Mouse (Mus musculus): ENCODE data around the gene Ptpdc1. TPM values are rescaled to one million over a fixed set of nuclear protein-coding genes. Genes with fewer than 3 reads are reported as not detected.

Gene Ptpdc1
- polyA plus RNA-seq, 1 experiment = not detected

DNA sequence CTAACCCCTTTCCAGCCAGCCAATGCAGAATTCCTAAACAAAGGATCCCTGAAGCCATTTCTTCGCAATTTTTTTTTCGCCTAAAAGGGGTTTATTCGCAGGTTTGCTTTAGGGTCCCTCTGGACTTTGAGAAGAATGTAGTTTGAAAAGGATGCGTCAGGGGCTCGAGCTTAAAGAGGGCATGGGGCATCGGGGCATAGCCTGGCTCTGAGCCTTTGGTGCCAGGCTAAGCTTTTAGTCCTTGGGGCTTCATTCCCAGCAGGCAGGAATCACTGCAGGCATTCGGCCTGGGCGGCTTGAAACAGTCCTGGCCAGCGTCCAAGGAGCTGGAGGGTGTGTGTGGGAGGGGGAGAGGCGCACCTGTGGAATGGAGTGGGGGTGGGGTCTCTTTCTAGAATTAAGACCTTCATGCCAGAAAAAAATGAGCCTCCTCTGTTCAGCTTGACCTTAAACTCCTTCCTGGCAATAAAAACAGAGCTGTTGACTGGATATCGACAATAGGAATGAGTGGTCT, 34.8 kb upstream of the Ptpdc1 start:
- no peak for TF ChIP-seq GATA1 (IDR thresholded peaks at IDR 0.05; ENCODE audit: low read length)

DNA sequence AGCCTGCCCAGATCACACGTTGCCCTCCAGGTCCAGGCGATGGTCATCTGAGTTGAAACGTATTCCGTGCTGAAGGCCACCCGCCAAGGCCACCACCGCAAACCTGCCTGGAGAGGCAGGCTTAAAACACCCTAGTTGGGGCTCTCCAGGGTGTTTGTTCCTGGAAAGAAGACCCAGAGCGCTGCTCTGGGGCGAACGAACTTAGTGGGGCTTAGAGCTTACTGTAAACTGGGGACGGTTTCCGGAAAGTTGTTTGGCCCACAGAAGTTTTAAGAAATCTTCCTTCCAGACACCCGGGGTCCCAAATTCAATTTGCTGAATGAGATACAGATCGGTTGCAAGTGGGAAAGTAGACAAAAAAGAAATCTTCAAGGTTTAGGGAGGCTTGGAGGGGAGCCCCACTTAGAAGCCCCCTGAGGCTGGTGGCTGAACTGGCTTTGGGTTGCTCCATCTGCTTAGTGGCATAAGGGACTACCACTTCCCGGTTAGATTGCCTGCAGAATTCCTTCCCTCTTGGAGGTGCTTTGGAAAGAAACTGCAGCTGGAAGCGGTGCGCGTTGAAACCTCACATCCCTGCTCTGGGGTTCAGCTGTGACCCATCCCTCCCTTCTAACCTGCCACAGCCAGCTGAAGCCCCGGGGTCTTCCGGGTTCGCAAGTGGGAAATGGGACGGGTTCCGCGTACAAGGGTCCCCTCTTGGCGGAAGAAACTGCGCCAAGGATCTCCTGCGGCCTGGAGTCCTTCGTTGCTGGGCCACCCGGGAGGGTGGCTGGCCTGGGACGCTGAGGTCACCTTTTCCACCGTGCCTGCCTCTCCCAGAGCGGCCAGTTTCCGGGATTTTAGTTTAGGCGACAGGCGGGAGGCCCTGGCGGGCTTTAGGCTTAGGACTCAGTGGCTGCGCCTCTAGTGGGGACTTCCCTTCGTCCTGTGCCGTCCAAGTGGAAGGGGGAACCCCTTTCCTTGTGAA, 34.1 kb upstream of the Ptpdc1 start:
- TF ChIP-seq GATA1 (IDR thresholded peaks at IDR 0.05; ENCODE audit: low read length) = no peak

DNA sequence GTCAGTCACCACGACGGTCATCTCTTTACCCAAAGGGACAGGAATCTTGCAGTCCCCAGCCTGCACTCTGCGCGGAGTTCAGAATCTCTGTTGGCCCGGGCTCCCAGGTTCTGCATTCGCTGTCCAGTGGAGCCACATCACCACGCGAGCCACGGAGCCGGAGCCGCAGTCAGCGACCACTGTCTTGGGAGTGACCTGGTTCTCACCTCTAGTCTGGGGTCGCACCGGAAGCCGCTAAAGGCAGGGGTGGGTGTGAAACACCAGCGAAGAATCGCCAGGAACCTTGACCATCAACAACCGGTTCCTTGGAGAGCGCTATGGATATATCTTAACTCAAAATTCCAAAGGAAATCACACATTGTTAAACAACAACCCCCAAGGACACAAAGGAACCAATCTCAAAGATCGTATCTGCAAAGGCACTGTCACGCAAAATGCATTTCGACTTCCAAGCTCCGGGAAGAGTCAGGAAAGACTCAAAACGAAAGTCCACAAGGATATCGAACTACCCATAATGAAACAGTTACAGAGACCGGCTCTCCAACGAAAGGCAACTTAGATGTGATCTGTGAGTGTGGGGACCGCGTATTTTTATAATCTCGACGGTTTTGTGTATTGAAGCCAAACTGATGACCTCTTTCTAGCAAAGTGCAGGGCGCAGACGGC, 33.3 kb upstream of the Ptpdc1 start:
- TF ChIP-seq GATA1 (IDR thresholded peaks at IDR 0.05; ENCODE audit: low read length) = no peak

DNA sequence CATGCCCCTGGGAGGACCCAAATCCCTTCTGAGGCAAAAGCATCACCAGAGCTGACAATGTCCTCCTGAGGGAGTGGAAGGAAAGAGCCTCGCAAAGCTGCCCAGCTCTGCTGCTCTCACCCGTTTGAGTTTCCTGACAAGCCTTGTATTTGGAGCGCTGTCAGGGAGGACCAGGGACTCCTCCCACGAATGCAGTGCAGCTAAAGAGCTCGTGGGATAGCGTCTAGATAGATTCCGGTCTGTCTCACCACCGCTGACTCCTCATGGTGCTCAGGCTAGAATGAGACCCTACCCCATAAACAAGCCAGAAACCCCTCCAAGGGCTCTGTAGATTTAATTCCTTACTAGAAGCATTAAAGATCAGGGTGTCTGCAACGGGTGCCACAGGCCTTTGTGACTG, 32.3 kb upstream of the Ptpdc1 start:
- no peak for TF ChIP-seq GATA1 (IDR thresholded peaks at IDR 0.05; ENCODE audit: low read length)

DNA sequence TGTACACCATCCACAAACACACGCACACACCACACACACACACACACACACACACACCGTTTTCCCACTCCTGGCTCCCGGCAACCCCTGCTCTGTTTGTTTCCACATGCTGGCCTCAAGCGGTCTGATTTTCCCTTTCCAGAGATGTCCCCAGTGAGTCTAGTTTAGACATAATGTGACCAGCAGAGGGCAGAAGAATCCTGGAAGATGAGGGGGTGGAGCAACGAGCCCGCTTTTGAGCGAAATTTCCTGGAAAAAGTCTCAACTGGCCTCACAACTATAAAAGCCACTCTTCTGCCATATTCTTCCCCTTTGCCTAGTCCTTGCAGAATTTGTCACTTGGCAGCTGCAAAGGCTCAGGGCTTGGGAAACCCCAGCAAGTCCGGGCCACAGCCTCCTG, 30.2 kb upstream of the Ptpdc1 start:
- no peak for TF ChIP-seq GATA1 (IDR thresholded peaks at IDR 0.05; ENCODE audit: low read length)

DNA sequence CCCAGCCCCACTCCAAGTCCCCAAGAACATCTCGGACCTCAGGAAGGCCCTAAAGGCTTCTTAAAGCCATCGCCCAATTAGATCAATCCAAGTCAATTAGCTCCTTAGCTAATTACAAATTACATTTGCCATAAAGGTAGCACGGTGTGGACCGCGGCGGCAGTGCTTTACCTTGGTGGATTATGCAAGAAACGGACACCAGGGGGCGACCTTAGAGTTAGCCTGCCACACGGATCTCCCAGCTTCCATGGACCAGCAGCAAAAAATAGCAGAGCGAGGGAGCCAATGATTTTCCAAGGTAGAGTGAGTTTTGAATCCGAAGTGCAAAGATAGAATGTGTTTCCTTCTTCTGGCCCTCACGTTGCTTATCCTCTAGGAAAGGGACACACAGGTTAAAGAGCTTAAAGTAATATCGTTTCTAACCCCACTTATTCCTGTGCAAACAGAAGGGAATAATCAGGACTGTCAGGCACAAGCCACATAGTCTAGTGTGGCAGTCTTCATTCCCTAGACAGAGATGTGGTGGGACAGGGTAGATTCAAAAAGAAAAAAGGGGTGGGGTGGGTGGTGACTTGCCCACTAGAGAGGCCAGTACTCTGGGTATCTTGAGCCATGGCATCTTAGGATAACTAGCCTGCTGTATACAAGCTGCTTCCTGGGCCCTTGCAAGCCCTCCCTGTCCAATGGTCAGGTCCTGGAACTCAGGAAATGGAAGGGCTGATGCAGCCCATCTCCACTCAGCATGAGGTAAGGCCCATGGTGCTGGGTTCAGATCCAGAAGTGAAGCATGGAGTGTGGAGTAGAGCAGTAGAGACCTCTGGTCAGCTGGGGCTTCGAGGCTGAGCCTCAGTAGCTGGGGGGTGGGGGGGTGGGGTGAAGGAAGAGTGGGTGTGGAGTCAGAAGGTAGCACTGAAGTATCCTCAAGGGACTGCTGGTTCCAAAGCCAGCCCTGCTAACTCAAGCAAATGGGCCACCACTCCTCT, 28.6 kb upstream of the Ptpdc1 start:
- no peak for TF ChIP-seq GATA1 (IDR thresholded peaks at IDR 0.05; ENCODE audit: low read length)

DNA sequence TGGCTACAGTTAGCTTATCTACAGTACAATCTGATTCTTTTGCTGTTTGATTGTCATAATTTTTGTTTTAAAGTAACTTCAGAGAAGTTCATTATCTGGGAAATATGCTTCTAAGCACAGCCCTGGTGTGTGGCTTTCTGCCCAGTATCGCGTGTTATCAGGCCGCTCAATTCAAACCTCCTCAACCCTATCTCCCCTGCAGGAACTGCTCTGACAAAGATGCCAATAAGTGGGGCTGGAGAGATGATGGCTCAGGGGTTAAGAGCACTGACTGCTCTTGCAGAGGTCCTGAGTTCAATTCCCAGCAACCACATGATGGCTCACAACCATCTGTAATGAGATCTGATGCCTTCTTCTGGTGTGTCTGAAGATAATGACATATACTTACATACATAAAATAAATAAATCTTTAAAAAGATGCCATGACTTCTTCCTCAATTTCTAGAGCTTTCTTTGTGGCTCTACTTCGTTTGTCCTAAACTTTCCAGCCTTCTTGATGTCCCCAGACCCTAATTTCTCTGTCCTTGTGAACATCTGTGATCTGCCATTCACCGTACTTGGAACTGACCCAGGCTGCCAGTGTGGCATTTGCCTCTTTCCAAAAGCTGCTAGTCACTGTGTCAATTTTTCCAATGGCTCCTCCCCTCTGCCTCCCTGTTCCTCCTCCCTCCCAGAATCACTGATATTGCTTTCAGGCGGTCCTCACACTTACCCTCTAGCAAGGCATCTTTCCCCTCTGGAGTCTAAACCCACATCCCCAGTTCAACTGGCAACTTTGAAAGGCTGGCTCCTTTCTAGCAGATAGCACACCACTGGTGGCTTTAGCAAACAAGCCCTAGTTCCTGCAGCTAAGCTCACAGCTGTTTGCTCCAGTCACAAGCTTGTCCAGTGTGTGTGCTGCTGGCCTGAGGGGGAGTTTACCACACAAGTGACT, 25.9 kb upstream of the Ptpdc1 start:
- TF ChIP-seq GATA1 (IDR thresholded peaks at IDR 0.05; ENCODE audit: low read length) = no peak

DNA sequence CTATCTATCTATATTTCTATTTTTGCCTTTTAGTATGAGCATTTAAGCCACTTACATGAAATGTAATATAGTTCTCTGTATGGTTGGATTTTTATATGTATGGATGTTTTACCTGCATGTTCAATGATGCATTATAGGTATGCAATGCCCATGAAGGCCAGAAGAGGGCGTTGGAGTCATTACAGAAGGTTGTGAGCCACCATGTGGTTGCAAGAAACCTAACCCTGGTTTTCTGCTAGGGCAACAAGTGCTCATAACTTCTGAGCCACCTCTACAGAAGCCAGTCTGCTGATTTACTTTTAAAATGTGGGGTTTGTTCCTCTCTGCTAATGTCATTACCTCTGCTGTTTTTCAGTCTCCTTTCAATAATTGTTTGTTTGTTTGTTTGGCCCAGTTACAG, 25.2 kb upstream of the Ptpdc1 start:
- TF ChIP-seq GATA1 (IDR thresholded peaks at IDR 0.05; ENCODE audit: low read length) = no peak

DNA sequence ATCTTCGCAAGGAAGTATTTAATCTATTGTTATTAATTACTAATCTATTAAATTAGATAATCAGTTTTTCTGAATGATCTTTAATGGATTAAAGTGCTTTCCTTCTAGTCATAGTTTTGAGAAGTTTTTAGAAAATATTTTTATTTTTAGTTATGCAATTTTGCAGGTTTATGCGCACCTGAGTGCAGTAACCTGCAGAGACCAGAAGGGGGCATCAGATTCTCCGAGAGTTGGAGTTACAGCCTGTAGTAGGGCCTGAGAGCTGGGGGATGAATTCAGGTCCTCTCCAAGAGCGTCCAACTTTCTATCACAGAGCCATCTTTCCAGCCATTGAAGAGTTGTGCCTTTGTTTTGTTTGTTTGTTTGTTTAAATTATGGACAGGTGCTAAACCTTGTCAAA, 21.2 kb upstream of the Ptpdc1 start:
- TF ChIP-seq GATA1 (IDR thresholded peaks at IDR 0.05; ENCODE audit: low read length) = no peak

DNA sequence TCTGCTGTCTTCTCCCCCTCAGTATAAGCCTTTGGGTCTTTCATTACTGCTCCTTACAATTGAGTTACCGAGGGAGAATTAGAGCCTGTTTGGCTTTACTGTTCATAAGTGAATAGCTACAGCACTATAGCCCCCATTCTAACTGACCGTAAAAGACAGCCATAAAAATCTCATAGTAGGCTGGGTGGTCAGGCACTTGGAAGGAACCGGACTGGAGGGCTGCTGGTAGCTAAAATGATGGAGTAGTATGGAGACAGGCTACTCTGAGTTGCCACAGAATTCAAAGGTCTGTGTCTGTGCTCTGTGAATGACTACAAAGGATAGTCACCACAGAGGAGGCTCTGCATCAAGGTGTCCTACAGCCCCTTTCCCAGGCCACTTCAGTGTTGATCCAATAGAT, 18.5 kb upstream of the Ptpdc1 start:
- TF ChIP-seq GATA1 (IDR thresholded peaks at IDR 0.05; ENCODE audit: low read length) = no peak

DNA sequence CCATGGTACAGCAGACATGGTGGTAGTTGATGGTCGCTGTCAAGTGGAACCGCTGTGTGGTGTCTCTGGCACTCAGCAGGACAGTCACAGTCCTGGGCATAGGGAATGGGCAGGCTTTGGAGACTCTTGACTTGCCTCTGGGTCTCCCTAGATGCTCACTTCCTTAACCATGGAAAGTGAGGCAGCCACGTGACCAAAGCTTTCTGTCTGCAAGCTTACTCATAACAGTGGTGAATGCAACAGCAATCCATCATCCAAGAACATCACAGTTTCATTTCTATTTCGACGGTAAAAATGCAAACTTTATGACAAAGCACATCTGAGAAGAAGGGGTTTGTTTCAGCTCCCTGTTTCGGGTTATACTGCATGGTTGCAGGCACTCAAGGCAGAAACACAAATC, 17.6 kb upstream of the Ptpdc1 start:
- no peak for TF ChIP-seq GATA1 (IDR thresholded peaks at IDR 0.05; ENCODE audit: low read length)

DNA sequence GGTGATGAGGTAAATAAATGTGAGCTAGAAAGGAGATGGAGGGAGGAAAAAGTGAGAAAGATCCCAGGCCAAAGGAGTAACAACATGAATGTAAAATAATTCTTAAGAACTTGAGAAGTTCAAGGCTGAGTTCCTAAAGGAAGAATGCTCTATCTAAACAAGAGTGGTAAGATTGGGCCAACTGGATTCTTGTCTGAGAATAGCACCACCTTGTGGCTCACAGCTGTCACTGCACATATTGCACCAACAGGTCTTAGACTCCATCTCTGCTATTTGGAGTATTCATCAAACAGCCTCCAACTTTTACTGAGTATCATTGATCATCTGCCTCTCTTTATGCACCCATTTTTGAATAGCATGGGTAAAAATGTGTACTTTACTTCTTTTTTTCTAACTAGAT, 14.1 kb upstream of the Ptpdc1 start:
- TF ChIP-seq GATA1 (IDR thresholded peaks at IDR 0.05; ENCODE audit: low read length) = no peak

DNA sequence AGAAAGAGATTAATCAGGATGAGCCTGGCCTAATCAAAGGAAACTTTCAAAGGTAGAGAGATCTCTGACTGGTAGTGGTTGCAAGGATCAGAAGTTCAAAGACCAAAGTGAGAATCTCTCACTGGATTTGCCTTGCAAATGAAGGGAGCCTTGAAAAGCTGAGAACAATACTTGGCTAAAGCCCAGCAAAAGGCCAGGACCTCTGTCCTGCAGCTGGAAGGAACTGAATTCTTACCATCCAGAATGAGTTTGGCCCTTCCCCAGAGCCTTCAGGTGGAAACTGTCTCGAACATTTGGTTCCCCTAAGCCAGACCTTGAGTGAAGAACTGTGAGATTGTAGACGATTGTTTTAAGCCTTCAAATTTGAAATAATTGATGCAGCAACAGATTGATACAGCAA, 12.2 kb upstream of the Ptpdc1 start:
- TF ChIP-seq GATA1 (IDR thresholded peaks at IDR 0.05; ENCODE audit: low read length) = no peak

DNA sequence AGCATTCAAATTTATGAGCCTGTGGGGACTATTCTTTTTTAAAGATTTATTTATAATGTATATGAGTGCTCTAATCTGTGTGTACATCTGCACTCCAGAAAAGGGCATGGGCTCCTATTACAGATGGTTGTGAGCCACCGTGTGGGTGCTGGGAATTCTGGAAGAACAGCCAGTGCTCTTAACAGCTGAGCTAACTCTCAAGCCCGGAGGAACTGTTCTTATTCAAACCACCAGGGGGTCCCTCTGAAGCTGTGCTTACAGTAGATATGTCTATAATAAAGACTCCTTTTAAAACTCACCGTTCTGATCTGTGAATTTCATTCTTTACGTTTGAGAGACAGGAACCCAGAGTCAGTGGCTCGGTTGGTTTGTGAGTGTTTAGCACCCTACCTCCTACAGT, 6.2 kb upstream of the Ptpdc1 start:
- TF ChIP-seq GATA1 (IDR thresholded peaks at IDR 0.05; ENCODE audit: low read length) = no peak
